Mouse (Mus musculus) G1E (cell line): Measurements from ENCODE around the gene Tnnc2. TPM values are rescaled to one million over a fixed set of nuclear protein-coding genes. Genes with fewer than 3 reads are reported as not detected.
A peak's percentile ranks its signal among the peaks of the same experiment; 100 is the strongest.
"Not testable (repeated sequence)": the region's sequence is repeated elsewhere in the genome, so short reads cannot be mapped to it uniquely, and the experiment has no call there.

Source experiments
- ATAC-seq: 2 replicates; pipeline ENCODE4 v1.8.0; 2016; ENCODE audit warnings: mild to moderate bottlenecking; ENCODE audit not compliant: insufficient number of reproducible peaks, poor library complexity, low FRiP score, severe bottlenecking; ENCODE audit errors: extremely low read depth
- DNase-seq: peaks from one replicate; pipeline ENCODE4 v3.0.0; 2012; ENCODE audit warnings: low spot score
- H3K27me3 ChIP-seq: 2 replicates; pipeline ENCODE4 v1.6.1; 2012; ENCODE audit warnings: mild to moderate bottlenecking, low read length, inconsistent platforms; ENCODE audit not compliant: insufficient read depth
- H3K36me3 ChIP-seq: replicated peaks from 2 replicates; pipeline ENCODE3; 2012; ENCODE audit warnings: mild to moderate bottlenecking, inconsistent platforms
- H3K4me1 ChIP-seq: 2 replicates; pipeline ENCODE4 v1.6.1; 2012; ENCODE audit warnings: low read depth, low read length, inconsistent platforms, mixed read lengths; ENCODE audit not compliant: insufficient read depth
- H3K4me3 ChIP-seq: 2 replicates; pipeline ENCODE4 v1.5.1; 2012; ENCODE audit warnings: low read depth, mild to moderate bottlenecking, inconsistent platforms, low read length, moderate library complexity, mixed read lengths
- H3K9me3 ChIP-seq: replicated peaks from 2 replicates; pipeline ENCODE4 v1.6.1; 2012; ENCODE audit warnings: inconsistent platforms
- CTCF ChIP-seq: IDR thresholded peaks from 2 replicates; pipeline ENCODE4 v1.5.1; 2012; ENCODE audit warnings: low read depth, low read length, inconsistent platforms, mixed read lengths
- GATA1 ChIP-seq: IDR thresholded peaks from 2 replicates; pipeline ENCODE4 v1.6.1; 2012; ENCODE audit warnings: borderline replicate concordance, low read length, inconsistent platforms, mixed read lengths
- GATA2 ChIP-seq: IDR thresholded peaks from 2 replicates; pipeline ENCODE4 v1.6.1; 2012; ENCODE audit warnings: low read depth, low read length, inconsistent platforms, borderline replicate concordance
- POLR2AphosphoS5 ChIP-seq: IDR thresholded peaks from 2 replicates; pipeline ENCODE4 v1.6.1; 2012; ENCODE audit warnings: low read depth, low read length, inconsistent platforms; ENCODE audit not compliant: insufficient replicate concordance
- TAL1 ChIP-seq: conservative IDR thresholded peaks from 2 replicates; pipeline ENCODE4 v1.6.1; 2012; ENCODE audit warnings: low read depth, low read length, inconsistent platforms, mixed read lengths
- polyA plus RNA-seq: library from polyadenylated mRNA; stranded (reverse); fragments of >175 nt; gene quantifications from 2 replicates; pipeline ENCODE4 v1.2.3, GENCODE M21; 2012
- total RNA-seq, 2 experiments: library from RNA; stranded (forward) in 1 of 2; stranded (reverse) in 1 of 2; fragments of 200-1000 nt in 1 of 2; fragments of >200 nt in 1 of 2; fragmentation: Nextera tagmentation in 1 of 2; gene quantifications; 2 replicates each; pipeline ENCODE4 v1.2.3; 2014 to 2017

The Tnnc2 gene
- total and polyA plus RNA-seq, 3 experiments: not detected

GRCm38 (mm10) chr2:164800252-164801004, 20.7 kb upstream of the Tnnc2 start:
- Histone ChIP-seq H3K36me3 (peaks cover 77% of the 10 kb centered on the region), H3K4me3 (no peak overlapping the region), H3K9me3 (no peaks in the 10 kb centered on the region), H3K27me3 (no peaks in the 10 kb centered on the region), H3K4me1 (peaks cover 22% of the 10 kb centered on the region)
- ATAC-seq (no peak), DNase-seq (no peak)
- TF ChIP-seq TAL1: no peak
- TF ChIP-seq POLR2AphosphoS5: no peak
- TF ChIP-seq CTCF: no peak
- TF ChIP-seq GATA2: no peak
- TF ChIP-seq GATA1: no peak

DNA sequence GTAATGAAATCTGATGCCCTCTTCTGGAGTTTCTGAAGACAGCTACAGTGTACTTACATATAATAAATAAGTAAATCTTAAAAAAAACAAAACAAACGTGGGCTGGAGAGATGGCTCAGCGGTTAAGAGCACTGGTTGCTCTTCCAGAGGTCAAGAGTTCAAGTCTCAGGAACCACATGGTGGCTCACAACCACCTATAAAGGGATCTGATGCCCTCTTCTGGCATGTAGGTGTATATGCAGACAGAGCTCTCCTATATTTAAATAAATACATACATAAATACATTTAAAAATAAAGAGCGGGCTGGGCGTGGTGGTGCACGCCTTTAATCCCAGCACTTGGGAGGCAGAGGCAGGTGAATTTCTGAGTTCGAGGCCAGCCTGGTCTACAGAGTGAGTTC, 18.8 kb upstream of the Tnnc2 start:
- H3K9me3 ChIP-seq, H3K4me3 ChIP-seq, ATAC-seq, H3K27me3 ChIP-seq, DNase-seq: not testable (repeated sequence)
- Histone ChIP-seq H3K36me3 (peaks cover 92% of the 10 kb centered on the region), H3K4me1 (peaks cover 14% of the 10 kb centered on the region)

GRCm38 (mm10) chr2:164795868-164796267, 16.1 kb upstream of the Tnnc2 start:
- no peaks in the 10 kb centered on the region for H3K27me3 ChIP-seq
- no peaks in the 10 kb centered on the region for H3K9me3 ChIP-seq
- DNase-seq (no peak), ATAC-seq (no peak)
- TF ChIP-seq GATA1 (no peak), POLR2AphosphoS5 (no peak), TAL1 (no peak)
- no peak overlapping the region for H3K4me3 ChIP-seq
- peaks cover 93% of the 10 kb centered on the region for H3K36me3 ChIP-seq
- H3K4me1 ChIP-seq: peaks cover 6% of the 10 kb centered on the region; the same call in 1 of the 2 replicates

DNA sequence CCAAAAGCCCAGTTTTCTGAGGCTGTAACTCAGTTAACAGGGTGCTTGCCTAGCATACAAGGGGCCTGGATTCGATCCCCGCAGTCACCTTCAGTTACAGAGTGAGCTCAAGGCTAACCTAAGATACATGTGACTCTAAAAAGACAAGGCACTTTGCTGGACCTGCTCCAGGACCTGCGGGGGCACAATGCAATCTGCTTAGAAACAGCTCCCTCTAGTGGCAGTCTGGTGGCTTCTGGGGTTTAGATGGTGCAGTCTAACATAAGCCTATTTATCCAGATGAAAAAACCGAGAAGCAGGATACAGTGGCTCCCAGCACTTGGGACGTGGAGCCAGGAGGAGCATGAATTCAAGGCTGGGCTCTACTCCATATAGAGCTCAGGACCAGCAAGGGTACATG, 14.5 kb upstream of the Tnnc2 start:
- H3K4me1 ChIP-seq: peaks cover 15% of the 10 kb centered on the region
- peaks cover 91% of the 10 kb centered on the region for H3K36me3 ChIP-seq
- ATAC-seq: peak; percentile 49
- no peaks in the 10 kb centered on the region for H3K27me3 ChIP-seq
- peak; percentile 83 for DNase-seq
- no peak overlapping the region for H3K4me3 ChIP-seq
- H3K9me3 ChIP-seq: no peaks in the 10 kb centered on the region
- TF ChIP-seq CTCF (peak; percentile 89), POLR2AphosphoS5 (no peak)

DNA sequence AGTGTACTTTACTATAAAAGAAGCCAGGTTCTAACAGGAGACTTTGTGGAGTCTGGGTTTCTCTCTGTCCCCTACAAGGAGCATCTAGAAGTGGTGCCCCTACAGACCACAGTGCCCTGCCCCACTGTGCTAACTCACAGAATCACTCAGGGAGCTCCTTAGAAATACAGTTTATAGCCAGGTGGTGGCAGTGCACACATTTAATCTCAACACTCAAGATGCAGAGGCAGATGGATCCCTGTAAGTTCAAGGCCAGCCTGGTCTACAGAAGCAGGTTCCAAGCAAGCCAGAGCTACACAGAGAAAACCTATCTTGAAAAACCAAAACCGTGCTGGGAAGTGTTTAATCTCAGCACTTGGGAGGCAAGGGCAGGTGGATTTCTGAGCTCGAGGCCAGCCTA, 14.0 kb upstream of the Tnnc2 start:
- ATAC-seq: no peak
- no peak for TF ChIP-seq GATA1
- TF ChIP-seq POLR2AphosphoS5: no peak
- TF ChIP-seq CTCF: no peak
- TF ChIP-seq TAL1: no peak
- no peak for TF ChIP-seq GATA2
- peaks cover 91% of the 10 kb centered on the region for H3K36me3 ChIP-seq
- H3K9me3 ChIP-seq: no peaks in the 10 kb centered on the region
- no peak overlapping the region for H3K4me3 ChIP-seq
- no peak for DNase-seq
- H3K27me3 ChIP-seq: no peaks in the 10 kb centered on the region
- H3K4me1 ChIP-seq: peaks cover 19% of the 10 kb centered on the region

DNA sequence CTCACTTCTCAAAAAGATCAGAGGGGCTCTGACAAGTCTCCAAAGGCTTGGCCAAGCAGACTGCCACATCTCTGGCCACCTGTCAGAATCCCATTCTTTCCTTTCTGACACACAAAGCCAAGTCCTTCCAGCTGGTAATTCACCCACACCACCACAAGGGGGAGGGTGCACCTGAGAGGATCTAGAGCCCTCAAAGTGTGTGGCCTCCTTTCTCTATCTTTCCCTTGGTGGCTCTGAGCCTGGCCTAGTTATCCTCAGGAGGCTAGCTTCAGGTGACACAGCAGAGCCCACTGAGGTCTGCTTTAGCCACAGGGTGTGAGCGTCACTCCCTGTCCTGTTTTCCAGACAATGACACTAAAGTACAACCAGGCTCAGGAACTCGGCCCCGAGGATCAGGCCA, 13.5 kb upstream of the Tnnc2 start:
- DNase-seq (peak; percentile 35), ATAC-seq (no peak)
- Histone ChIP-seq H3K9me3 (no peaks in the 10 kb centered on the region), H3K4me3 (no peak overlapping the region), H3K4me1 (peaks cover 24% of the 10 kb centered on the region), H3K27me3 (no peaks in the 10 kb centered on the region), H3K36me3 (peaks cover 95% of the 10 kb centered on the region)
- TF ChIP-seq TAL1: no peak
- TF ChIP-seq POLR2AphosphoS5: no peak
- peak; percentile 73 for TF ChIP-seq CTCF
- no peak for TF ChIP-seq GATA1
- TF ChIP-seq GATA2: no peak
